8 mouse cellular contexts compared by ENCODE assay signal in the genomic region with DNA sequence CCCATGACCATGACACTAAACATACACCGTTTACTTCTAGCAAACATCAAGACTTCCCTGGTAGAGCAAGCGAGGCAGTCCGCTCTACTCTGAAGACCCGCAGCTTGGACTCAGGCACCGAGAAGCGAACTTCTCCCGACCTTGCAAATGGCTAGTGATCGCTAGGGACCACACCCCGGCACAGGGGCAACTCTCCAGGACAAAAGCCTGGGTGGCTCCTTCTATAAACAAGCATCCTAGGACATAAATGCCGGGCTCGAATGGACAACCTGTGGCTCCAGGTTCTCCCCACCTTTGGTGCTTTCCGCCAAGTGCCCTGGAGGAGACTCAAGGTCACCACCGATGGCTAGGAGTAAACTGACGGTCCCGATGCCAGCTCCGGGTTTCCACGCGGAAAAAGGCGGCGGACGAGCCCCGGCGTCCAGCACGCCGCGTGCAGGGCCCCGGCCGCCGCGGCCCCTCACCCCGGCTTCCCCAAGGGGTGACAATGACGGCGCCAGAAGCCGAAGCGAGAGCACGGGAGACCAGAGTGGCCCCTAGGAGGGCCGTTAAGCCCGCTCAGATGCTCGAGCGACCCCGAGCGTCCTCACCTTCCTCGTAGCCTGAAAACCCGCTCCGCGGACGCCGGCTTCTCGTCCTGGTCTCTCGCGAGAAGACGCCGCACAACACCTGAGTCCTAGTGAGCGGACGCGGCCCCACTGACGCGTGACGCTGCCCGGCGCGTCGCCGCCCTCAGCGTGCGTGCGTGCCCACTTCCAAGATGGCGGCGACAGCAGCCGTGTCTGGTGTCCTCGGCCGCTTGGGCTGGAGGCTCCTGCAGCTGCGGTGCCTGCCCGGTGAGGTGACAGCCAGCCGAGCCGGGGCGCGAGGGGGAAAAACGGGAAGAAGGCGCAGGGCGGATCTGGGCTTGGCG. TPM values are rescaled to one million over a fixed set of nuclear protein-coding genes. Genes with fewer than 3 reads are reported as not detected.
DNase-seq lines count a peak whose midpoint lies in the region; ATAC-seq lines count a peak whose summit lies in the region.

A gene (plus strand): TSS at position 660 of the 913 bp plus-strand sequence.
A gene (minus strand): TSS at position 697 of the 913 bp plus-strand sequence.

- H3K9ac ChIP-seq in hindbrain, embryonic 13.5 days: peak within 1 kb of the TSS; percentile 93

- H3K9me3 ChIP-seq in hindbrain, embryonic 13.5 days: no peaks in the 10 kb centered on the region

- 1% methylated on average over 81 of the region's 82 CpGs for WGBS in hindbrain, embryonic 13.5 days

- H3K4me1 ChIP-seq in hindbrain, embryonic 13.5 days (replicated peaks): peaks cover 25% of the 10 kb centered on the region

- peak; percentile 98 for DNase-seq in NIH3T3 (ENCODE audit: low read depth)
- DNase-seq in cerebellum, postnatal 10 days: peak; percentile 96 to 98
- DNase-seq in frontal cortex, postnatal 14 days (ENCODE audit: low spot score in 2 of 2): peak; percentile 91 to 93
- DNase-seq in layer of hippocampus, postnatal 25 days (ENCODE audit: extremely low spot score in 1 of 2, low spot score in 1 of 2): peak; percentile 87 to 89
- peak; percentile 96 for DNase-seq in lung, postnatal 25 days (ENCODE audit: low spot score)
- DNase-seq in retina, embryonic 14.5 days (ENCODE audit: low spot score): peak; percentile 96
- peak; percentile 96 for DNase-seq in thymus, postnatal 4 days

- peak within 1 kb of the TSS; percentile 88 for H3K4me3 ChIP-seq in hindbrain, embryonic 13.5 days

- peak within 1 kb of the TSS; percentile 95 for H3K27ac ChIP-seq in hindbrain, embryonic 13.5 days

- peak; percentile 99 for ATAC-seq in hindbrain, embryonic 13.5 days (ENCODE audit: low FRiP score)

- H3K36me3 ChIP-seq in hindbrain, embryonic 13.5 days: 0 out of 2 replicates have a peak, but pooled peaks cover 3% of the 10 kb centered on the region

- H3K4me2 ChIP-seq in hindbrain, embryonic 13.5 days: peak within 1 kb of the TSS; percentile 91

- no peaks in the 10 kb centered on the region for H3K27me3 ChIP-seq in hindbrain, embryonic 13.5 days

RNA-seq across cellular contexts. Expression of the first gene that starts in this region (rescaled TPM):
- 55.4 and 59.1 TPM in 2 replicates for polyA plus RNA-seq in hindbrain, embryonic 13.5 days (2015; fragmentation: Nextera tagmentation; extraction: Ambion mirVana)
- total RNA-seq in layer of hippocampus, postnatal 25 days (2021): 10 to 100 TPM; 81.5 to 96.6 TPM

RNA-seq across cellular contexts. Expression of the second gene that starts in this region (rescaled TPM):
- 197 and 202 TPM in 2 replicates for polyA plus RNA-seq in hindbrain, embryonic 13.5 days (2015; fragmentation: Nextera tagmentation; extraction: Ambion mirVana)
- total RNA-seq in layer of hippocampus, postnatal 25 days (2021): 10 to 100 TPM; 70.8 to 71.9 TPM

Comparison
In these comparisons a context has a peak if more than half of its experiments do, and no peak if none do; other contexts are left out.
1. Peak in every context shown above with its lines: DNase-seq, ATAC-seq, H3K4me3 ChIP-seq and H3K27ac ChIP-seq.